Mouse (Mus musculus) ES-E14 (cell line): ENCODE results near the gene Serpinb1a.

Source experiments
- CHD2 ChIP-seq: IDR thresholded peaks from 2 replicates; pipeline ENCODE4 v1.6.1; 2014; ENCODE audit warnings: mild to moderate bottlenecking, low read depth, low read length, inconsistent platforms
- HCFC1 ChIP-seq: IDR thresholded peaks from 2 replicates; pipeline ENCODE4 v1.6.1; 2012; ENCODE audit warnings: low read length, inconsistent platforms, borderline replicate concordance; ENCODE audit not compliant: insufficient read depth
- MAFK ChIP-seq: IDR thresholded peaks from 2 replicates; pipeline ENCODE4 v1.6.1; 2014; ENCODE audit warnings: mild to moderate bottlenecking, low read depth, low read length, inconsistent platforms; ENCODE audit not compliant: insufficient read depth
- ZNF384 ChIP-seq: IDR thresholded peaks from 2 replicates; pipeline ENCODE4 v1.6.1; 2012; ENCODE audit warnings: low read depth, low read length, inconsistent platforms

DNA sequence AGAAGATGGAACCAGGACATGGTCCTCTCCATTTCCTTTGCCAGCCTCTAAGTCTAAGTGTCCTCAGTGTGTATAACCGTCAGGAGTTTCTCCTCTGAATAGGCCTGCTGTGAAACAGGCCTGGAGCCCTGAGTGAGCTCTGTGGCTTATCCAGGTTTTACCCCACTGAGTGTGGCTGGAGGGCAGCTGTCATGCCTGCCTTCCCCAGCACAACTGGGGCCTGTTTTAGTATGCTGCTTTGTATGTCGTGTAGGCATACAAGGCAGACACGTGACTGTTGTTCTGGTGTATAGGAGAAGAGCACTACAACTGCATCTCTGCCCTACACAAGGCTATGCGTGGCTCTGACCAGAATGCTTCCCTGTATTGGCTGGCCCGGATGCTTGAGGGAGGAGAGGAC, 31.1 kb downstream of the Serpinb1a start:
- TF ChIP-seq ZNF384 (no peak), HCFC1 (no peak), CHD2 (no peak), MAFK (no peak)
